Mouse (Mus musculus): ENCODE data around the gene Capn10.

The Capn10 gene

DNA sequence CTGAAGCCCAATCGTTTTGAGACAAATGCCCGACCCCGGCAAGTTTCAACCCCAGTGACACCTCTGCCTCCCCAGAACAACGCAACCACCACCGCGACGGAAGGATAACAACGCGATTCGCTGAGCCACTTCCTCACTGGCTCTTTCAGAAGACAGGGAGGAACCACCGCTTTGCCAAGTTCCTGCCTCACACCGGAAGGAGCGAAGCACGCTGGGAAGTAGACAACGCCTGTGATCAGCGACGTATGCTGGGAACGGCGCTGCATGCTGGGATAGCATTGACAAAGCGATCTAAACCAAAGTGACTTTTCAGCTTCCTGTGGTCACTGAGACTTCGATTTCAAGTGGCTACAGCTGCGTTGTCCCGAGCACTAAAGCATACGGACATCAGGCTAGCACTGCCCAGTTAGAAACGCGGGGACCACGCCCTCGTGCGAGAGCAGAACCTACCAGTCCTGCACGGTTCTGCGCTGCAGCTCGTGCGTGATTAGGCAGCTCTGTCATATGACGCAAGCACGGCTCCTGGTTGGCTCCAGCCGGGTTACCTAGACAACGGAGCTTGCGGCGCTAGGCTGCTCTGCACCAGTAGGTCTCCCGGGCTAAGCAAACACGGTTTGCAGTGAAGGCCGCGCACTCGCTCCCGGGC lies at the start of gene Capn10:
Capn10 (plus strand) TSS at position 195 of the 646 bp plus-strand sequence.
- peak; percentile 97 for DNase-seq (ENCODE audit: inconsistent ontology term)

DNA sequence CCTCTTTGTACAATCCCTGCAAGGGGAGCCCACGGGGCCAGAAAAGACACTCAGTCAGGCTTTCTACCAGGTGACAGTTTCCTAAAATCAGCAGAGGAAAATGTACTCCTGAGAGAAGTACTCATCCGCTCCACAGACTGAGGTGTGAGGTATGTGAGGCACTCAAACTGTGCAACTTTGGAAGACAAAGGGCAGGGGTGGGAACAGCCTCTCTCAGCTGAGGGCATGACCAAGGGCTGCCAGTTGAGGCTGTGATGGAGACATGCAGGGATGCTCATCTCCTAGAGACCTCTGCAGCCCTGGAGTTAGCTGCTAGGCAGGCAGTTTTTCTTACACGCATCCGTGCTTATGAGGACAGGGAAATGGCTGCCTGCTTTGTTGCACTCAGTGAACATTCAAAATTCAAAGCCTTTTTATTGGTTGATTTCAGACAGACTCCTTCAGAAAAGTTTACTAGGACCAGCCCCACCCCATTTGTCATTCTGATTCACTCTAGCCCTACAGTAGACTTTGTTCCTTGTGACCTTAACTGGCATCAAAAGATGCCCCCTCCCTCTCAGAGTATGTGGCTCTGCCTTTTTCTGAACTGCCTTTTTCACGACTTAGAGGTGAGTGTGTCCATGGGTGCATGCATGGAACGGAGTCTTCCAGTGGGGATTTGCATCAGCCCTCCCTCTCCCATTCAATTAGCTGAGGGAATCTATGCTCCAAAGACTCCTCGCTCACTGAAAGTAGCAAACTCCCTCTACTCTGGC lies 45.1 kb upstream of the Capn10 start:
- DNase-seq (ENCODE audit: inconsistent ontology term), result no peak

DNA sequence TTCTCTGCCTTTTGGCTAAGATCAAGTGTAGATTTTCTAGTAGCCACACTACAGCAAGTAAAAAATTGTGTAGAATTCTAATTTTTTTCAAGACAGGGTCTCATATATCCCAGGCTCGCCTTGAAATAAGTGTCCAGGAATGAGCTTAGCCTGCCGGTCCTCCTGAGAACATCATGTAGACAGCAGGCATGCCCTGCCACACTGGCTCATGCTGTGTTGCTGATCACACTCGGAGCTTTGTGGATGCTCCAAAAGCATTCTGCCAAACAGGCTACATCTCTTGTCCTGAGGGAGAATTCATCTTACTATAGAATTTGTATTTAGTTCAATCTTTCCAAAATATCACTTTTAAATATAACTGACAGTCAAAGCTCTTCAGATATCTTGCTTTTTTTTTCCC lies 41.4 kb upstream of the Capn10 start:
- DNase-seq (ENCODE audit: inconsistent ontology term), result no peak

DNA sequence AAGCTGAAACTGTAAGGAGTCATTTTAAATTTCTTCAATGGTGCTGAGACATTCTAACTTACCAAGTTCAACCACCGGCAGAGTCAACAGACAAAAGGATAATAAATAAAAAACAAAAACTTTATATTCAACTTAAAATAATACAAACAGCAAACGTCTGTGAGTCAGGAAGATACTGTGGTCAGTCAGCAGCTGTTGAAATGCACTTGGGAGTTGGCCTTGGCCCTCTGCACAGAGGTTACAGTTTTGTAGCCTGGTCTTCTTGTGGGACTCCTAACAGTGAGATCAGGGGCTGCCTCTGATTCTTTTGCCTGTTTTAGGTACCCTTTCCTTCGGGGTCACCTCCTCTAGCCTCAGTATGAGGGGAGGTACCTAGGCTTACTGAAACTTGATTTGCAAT lies 40.3 kb upstream of the Capn10 start:
- no peak for DNase-seq (ENCODE audit: inconsistent ontology term)

DNA sequence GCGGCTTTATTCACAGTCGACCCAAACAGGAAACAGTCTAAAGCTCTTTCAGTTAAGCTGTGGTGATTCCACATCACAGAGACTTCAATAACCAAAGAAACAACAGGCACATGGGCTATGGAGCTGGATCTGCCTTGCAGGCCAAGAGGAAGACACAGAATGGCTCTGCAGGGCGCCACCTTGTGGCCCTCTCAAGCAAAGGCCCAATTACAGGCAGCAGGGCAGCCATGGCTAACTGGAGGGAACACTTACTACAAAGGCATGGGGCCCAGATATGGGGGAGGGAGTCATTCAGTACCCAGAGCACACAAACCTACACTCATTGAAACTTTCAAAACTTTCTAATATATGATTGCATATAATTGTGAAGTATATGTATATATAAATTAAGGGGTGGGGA lies 39.1 kb upstream of the Capn10 start:
- peak; percentile 56 for DNase-seq (ENCODE audit: inconsistent ontology term)

DNA sequence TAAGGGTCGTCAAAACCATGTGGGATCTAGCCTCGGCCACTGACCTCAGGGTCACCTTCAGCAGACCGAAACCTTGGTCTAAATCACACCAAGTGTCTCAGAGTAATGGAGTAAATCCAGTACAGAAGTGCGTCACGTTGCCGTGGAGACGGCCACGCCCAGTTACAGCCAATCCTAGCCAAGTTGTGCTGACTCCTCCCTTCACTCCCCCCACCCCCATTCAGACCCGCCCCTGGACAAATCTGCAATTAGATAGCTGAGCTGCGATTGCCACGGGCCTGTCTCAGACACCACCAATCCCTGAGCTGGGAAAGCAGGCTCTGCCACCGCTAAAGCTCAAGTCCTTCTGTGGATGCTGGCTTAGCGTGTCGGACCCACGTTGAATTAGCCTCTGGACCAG lies 31.4 kb upstream of the Capn10 start, which contains the start of gene Ankmy1:
Ankmy1 (minus strand) TSS at position 121 of the 400 bp plus-strand sequence.
- peak; percentile 24 for DNase-seq (ENCODE audit: inconsistent ontology term)

DNA sequence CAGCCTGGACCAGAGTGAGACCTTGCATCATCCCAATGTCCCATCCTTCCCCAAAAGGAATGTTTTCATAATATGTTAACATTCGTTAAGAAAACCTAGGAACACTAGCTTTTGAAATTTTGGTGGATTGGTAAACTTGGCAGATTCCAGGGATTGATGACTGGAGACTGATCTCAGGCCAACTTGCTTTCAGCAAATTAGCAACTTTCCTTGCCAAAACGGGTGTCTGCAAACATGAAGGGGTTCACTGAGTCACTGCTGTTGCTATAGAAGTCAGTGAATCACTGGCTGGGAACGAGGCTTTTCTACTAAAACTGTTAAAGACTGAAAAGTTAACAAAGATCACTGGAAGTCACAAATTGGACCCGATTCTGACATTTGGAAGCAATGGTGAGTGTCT lies 30.5 kb upstream of the Capn10 start:
- DNase-seq (ENCODE audit: inconsistent ontology term), result peak; percentile 85

DNA sequence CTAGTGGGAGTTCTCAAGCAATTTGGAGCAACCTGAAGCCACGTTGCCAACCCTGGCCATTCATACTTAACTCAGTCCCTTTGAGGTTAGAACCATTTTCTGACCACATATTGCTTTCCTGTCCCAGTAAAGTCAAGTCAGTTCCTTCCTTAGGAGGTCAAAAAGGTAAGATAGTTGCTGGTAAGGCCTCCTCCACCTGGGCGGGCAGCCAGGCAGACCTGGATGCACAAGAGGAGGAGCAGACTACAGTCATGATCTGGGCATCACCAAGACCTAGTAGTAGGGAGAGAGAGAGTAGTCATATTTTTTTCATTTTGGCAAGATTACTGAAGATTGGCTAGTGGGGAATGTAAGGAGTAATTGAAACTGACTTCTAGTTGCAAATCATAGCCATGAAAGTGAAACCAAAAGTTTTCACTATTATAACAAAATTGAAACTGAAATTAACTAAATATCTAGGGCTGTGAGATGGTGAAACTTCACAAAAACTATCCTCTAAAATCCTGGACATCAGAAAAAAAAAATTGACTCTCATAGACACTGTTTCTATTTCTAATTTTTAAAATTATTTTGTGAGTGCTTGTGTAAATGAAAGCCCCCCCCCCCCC lies 28.4 kb upstream of the Capn10 start:
- DNase-seq (ENCODE audit: inconsistent ontology term), result no peak

DNA sequence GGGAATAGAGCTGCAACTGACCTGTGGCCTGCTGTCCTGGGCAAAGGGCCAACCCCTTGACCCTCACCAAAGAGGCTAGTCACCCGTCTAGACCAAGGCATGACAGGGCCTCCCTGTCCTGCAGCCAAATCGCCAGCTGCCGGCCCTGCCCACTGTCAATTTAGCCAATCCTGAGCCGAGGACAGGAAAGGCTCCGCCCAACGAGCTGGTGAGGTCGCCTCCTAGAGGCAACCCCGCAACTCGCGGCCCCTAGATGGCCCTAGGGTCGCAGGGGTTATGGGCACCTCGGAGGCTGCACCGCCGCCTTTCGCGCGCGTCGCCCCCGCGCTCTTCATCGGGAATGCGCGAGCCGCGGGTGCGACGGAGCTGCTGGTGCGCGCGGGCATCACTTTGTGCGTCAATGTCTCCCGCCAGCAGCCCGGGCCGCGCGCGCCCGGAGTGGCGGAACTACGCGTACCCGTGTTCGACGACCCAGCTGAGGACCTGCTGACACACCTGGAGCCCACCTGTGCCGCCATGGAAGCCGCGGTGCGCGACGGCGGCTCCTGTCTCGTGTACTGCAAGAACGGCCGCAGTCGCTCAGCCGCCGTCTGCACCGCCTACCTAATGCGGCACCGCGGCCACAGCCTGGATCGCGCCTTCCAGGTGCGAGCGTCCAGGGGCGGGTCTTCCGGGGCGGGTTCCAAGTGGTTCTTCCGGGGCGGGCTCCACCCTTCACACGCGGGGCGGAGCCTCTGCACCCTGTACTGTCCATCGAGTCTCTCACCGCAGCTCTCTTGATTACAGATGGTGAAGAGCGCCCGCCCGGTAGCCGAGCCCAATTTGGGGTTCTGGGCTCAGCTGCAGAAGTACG lies 27.2 kb upstream of the Capn10 start, which contains the start of gene Dusp28:
Dusp28 (plus strand) TSS at position 203 of the 853 bp plus-strand sequence.
- DNase-seq (ENCODE audit: inconsistent ontology term), result peak; percentile 93

DNA sequence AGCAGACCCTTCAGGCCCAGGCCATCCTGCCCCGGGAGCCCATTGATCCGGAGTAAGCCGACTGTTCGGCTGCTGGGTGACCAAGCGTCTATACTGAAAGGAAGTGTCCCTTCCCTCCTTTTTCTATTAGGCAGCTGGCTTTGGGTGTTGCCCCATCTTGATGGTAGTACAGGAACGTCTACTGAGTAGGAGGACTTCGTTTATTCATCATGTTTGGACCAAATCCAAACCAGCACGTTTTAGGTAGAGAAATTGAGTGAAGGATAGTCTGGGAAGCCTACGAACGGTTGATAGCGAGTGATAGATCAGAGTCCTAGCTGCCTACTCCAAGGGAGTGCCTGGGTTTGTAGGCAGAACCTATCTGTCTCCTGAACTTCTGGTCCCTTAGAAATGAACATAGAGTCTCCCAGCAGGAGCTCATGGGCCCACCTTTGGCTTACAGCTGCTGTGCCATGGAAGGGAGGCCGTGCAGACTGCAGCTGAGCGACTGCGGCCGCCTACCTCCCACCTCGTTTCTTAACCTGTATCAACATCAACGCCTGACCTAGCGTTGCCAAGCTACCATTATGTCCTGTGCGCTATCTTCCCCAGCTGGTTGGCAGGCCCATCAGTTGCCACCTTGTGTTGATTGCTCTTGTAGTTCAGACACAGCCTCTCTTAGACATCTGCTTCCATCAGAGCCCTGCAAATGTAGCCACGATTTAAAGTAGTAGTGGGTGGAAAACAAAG lies 26.4 kb upstream of the Capn10 start:
- no peak for DNase-seq (ENCODE audit: inconsistent ontology term)

DNA sequence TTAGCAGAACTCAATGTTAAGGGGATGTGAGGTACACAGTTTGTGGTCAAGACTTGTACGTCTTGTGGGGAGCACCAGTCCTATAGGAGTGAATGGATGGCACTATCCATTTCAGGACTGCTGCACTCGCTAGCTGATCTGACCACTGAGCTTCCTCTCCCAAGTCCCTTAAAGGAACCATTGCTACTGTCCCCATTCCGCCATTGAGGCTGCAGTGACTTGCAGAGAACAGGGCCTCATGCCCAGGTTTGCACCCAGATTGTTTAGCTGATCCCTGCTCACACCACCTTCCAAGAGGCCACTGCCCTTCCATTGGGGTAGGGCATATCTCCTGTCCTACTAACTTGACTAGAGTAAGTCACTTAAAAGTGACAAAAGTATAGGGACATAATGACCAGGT lies 25.5 kb upstream of the Capn10 start:
- DNase-seq (ENCODE audit: inconsistent ontology term), result no peak

DNA sequence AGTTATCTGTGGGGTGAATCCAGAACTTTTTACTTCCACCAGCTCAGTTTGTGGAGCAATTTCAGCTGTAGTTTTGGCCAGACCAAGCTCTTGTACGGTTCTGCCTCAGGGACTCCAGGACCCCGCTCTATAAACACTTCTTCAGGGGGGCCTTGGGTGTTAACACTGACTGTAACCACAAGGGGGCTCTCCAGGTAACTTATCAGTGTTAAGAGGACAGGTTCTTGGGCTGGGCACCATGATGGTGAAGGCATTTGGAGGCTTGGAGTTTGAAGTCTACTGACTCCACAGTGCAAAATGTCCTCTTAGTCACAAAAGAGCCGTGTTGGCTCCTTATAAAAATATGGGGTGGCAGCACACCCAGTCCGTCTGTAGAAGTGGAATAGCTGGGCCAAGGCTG lies 25.1 kb upstream of the Capn10 start:
- no peak for DNase-seq (ENCODE audit: inconsistent ontology term)

DNA sequence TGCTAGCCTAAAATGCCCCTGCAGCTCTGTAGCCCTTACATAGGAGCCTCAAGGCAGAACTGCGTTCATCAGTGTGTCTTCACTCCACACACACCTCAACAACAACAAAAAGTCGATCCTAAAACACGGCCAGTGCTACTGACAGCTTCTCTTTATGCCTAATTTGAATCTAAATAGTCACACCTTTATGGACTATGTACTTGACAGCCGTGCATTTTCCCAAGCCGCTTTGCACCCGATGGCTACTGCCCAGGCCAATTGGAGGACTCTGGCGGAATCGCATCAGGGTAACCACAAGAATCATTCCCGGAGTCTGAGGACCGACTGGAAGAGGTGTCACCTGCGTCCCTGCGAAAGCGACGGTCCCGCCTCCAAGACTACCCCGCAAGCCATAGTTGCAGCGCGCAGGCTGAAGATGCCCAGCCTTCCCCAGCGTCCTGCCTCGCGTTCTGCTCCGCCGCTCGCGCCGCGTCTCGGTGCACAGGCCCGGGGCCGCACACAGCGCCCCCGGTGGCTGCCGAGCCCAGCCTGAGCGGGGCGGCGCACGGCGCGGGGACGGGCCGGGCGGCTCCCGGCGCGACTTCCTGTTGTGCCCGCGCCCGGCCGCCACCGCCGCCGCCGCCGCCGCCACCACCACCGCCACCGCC lies 23.8 kb upstream of the Capn10 start, which contains the start of gene Rnpepl1:
Rnpepl1 (plus strand) TSS at position 545 of the 647 bp plus-strand sequence.
- peak; percentile 78 for DNase-seq (ENCODE audit: inconsistent ontology term)

DNA sequence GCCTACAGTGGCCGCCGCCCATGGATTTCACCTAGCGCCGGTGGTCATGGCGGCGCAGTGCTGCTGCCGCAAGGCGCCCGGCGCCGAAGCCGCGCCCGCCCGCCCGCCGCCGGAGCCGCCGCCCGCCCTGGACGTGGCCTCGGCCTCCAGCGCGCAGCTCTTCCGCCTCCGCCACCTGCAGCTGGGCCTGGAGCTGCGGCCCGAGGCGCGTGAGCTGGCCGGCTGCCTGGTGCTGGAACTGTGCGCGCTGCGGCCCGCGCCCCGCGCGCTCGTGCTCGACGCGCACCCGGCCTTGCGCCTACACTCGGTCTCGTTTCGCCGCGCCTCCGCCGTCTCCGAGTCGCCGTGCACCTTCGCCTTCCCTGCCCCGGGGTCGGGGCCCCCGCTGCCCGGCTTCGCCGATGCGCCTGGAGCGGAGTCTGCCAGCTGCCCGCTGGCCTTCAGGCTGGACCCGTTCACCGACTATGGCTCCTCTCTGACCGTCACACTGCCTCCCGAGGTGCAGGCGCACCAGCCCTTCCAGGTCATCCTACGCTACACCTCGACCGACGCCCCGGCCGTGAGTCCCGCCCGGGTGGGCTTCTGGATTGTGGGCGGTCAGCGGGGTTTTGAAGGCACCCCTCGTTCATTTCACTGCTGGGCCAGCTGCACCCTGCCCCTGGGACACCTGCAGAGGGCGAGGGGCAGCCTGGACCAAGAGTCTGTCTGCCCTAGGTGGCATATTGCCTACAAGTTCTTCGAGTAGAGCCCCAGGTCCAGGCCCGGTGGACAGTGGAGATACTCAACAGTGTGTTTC lies 23.1 kb upstream of the Capn10 start:
- DNase-seq (ENCODE audit: inconsistent ontology term), result peak; percentile 72

DNA sequence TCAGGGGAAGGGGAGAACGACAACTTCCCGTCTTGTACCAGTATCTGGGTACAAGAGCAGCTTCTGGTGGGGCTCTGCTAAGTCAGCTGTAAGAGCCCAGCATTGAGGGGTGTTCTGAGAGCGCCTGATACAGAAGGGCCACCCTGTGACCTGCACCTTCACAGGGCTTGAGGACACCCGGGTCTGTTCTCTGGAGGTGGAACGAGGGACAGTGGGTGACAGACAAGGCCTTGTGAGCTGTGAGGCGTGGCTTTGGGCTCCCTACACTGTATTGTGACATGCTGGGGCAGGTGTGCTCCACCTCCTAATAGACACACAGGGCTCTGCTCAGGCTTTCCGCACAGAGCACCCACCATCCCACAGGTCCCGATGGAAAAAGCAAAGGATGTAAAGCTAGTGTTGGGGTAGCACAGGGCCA lies 22.4 kb upstream of the Capn10 start:
- no peak for DNase-seq (ENCODE audit: inconsistent ontology term)

DNA sequence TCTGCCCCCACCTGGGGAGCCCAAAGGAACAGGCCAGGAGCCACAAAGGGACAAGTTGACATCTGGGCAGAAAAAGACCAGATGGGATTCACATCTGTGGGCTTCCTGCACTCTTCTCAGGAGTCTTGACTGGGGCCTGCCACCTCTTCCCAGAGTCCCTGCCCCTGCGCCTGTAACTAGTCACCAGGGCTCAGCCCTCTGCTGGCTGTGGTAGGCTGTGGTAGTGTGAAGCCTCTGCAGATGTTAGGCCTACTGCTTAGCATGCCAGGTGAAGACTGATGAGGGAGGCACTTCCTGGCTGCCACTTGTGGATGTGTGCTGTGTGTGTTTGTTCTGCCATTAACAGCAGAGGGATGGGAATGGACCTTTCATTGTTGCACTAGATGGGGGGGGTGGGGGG lies 21.9 kb upstream of the Capn10 start:
- no peak for DNase-seq (ENCODE audit: inconsistent ontology term)

DNA sequence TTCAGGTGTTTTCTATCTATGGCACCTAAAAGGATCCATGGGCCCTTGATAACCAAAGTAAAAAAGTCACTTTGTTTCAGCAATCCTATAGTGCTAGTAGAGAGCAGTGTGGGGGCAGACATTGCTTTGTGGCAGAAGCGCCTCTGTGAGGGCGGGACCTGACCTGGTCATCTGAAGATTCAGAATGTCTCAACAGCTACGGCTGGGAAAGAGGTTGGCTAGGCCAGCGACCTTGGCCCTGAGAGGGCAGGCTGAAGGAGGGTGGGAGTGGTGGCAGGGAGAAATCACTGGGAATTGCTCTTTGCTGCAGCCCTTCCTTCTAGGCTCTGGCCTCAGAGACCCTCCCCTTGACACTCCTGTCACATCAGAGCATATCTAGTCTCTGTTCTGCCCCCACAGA lies 19.9 kb upstream of the Capn10 start:
- DNase-seq (ENCODE audit: inconsistent ontology term), result no peak

DNA sequence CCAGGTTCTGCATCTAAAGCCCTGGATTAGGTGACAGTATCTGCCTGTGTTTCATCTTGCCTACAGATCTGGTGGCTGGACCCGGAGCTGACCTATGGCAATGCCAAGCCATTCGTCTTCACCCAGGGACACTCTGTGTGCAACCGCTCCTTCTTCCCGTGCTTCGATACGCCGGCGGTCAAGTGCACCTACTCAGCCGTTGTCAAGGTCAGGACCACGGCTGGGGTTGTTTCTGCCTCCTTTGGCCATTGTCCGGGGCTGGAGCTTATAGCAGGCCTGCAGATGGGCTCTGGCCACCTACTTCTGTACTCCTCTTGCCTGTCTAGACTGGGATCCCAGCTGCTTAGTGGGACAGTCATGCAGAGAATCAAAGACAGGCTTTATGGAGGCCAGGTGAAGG lies 19.2 kb upstream of the Capn10 start:
- DNase-seq (ENCODE audit: inconsistent ontology term), result no peak

DNA sequence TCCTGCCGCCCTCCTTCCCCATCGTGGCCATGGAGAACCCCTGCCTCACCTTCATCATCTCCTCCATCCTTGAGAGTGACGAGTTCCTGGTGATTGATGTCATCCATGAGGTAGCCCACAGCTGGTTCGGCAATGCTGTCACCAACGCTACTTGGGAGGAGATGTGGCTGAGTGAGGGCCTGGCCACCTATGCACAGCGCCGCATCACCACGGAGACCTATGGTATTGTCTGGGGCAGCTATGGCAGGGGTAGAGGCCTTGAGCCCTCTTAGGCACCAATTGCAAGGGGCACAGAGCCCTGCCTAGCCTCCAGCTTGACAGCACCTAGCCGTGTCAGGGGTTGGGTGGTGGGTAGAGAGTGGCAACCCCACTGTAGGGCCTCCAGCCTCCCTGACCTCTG lies 17.5 kb upstream of the Capn10 start:
- no peak for DNase-seq (ENCODE audit: inconsistent ontology term)

DNA sequence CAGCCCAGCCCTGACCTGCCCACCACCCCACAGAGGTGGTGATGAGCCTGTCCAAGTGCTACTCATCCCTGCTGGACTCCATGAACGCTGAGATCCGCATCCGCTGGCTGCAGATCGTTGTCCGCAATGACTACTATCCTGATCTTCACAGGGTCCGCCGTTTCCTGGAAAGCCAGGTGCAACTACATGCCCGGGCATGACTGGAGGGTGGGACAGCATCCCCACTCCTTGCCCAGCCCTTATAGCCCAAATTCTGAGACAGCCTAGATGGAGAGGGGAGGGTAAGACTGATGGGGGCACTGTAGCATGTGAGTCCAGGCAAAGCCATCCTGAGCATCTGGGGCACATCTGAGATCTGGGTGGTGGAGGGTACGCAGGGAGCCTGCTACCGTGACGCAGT lies 15.0 kb upstream of the Capn10 start:
- DNase-seq (ENCODE audit: inconsistent ontology term), result no peak
